Mouse (Mus musculus) monocyte, adult 5-6 weeks (primary cell): ENCODE measurements at regions not wholly inside any gene's neighbourhood (a gene's known extent, or its start where the extent isn't known, plus 50 kb on each side); places are given as distances from the start of the nearest gene placed in this dataset.

Experiments
- ATAC-seq: fragments of 153-309, 156-312 bp; replicated peaks from 2 replicates; pipeline ENCODE4 v1.8.0; 2017; ENCODE audit warnings: mild to moderate bottlenecking; ENCODE audit not compliant: low TSS enrichment, insufficient number of reproducible peaks, severe bottlenecking, poor library complexity, low FRiP score

- no peak for ATAC-seq
Observed at GRCm38 (mm10) chr7:73595860-73596259, 54.2 kb upstream of the Chd2 start.

GRCm38 (mm10) chr7:73595140-73595825, 53.7 kb upstream of the Chd2 start:
- ATAC-seq, result peak; percentile 97

- ATAC-seq, result no peak
Observed at GRCm38 (mm10) chr7:73594492-73595139, 53.0 kb upstream of the Chd2 start.

DNA sequence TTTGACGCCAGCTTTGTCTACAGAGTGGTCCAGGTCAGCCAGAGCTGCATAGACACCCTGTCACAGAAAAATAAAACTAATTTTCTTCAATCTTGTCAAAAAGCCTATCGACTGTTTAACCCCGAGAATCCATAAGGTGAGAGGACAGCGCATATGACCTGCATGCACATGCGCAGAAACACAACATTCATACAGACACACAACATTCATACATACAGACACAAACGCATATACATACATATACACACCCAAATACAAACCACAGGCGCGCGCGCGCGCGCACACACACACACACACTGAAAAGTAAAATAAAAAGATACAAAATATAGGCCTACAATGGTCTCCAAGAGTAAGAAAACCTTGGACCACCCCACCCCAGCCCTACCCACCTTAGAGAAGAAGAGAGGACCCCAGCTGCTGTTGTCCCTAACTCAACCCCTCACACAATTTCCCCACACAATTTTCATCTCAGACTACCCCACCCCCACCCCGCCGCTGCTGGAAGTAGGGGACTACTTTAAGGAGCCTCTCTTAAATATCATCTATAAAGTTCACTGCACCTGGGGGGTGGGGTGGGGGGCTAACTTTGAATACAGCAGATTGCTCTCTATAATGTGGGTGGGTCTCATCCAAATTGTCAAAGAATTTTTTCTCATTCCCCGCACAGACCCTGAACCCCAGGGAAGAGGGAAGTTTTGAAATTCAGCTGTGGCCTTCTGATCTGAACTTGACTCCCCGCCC, 52.2 kb upstream of the Chd2 start:
- no peak for ATAC-seq

DNA sequence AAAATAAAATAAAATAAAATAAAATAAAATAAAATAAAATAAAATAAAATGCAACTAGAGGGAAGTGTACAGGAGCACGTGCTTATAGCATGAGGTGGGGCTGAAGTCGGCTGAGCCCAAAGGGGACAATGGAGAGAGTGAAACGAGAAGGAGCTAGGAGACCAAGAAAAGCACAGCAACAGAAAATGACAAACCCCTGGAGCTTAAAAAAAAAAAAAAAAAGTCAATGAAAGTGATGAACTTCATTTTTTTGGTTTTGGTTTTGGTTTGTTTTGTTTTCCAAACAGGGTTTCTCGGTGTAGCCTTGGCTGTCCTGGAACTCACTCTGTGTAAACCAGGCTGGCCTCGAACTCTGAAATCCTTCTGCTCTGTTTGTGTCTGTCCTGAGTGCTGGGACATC, 51.2 kb upstream of the Chd2 start:
- no peak for ATAC-seq
